Mouse (Mus musculus) heart, adult 9 months (tissue): ENCODE measurements around the gene Pla2g5.

Experiments used
- DNase-seq, 2 experiments: peaks; one replicate each; pipeline ENCODE4 v3.0.0; 2022; ENCODE audit warnings: low spot score in 2 of 2

The Pla2g5 gene

GRCm38 (mm10) chr4:138796513-138797216 lies 66.6 kb downstream of the Pla2g5 start:
- no peak for DNase-seq

GRCm38 (mm10) chr4:138794344-138794743 lies 68.9 kb downstream of the Pla2g5 start:
- DNase-seq: no peak

- no peak for DNase-seq
Measured at GRCm38 (mm10) chr4:138793276-138793675, 70.0 kb downstream of the Pla2g5 start.

- no peak for DNase-seq
Measured at GRCm38 (mm10) chr4:138792599-138792998, 70.7 kb downstream of the Pla2g5 start.

- DNase-seq: no peak
Measured at GRCm38 (mm10) chr4:138791452-138791851, 71.8 kb downstream of the Pla2g5 start.

GRCm38 (mm10) chr4:138788381-138788780 lies 74.9 kb downstream of the Pla2g5 start:
- DNase-seq: no peak

- peak; percentile 16 to 24 for DNase-seq
Measured at GRCm38 (mm10) chr4:138786141-138786540, 77.1 kb downstream of the Pla2g5 start.

- DNase-seq: no peak
Measured at GRCm38 (mm10) chr4:138785721-138786120, 77.6 kb downstream of the Pla2g5 start.

- DNase-seq: no peak
Measured at GRCm38 (mm10) chr4:138782098-138782497, 81.2 kb downstream of the Pla2g5 start.

- no peak for DNase-seq
Measured at GRCm38 (mm10) chr4:138780300-138780699, 83.0 kb downstream of the Pla2g5 start.

GRCm38 (mm10) chr4:138777417-138778407 lies 85.6 kb downstream of the Pla2g5 start:
- no peak for DNase-seq

- DNase-seq: no peak
Measured at GRCm38 (mm10) chr4:138775435-138775834, 87.8 kb downstream of the Pla2g5 start, which contains the start of gene Pla2g2d. Gene Pla2g2d, plus strand, starts transcription at chr4:138775735.

- DNase-seq: no peak
Measured at GRCm38 (mm10) chr4:138772386-138772785, 90.9 kb downstream of the Pla2g5 start.

- DNase-seq: no peak
Measured at GRCm38 (mm10) chr4:138771970-138772369, 91.3 kb downstream of the Pla2g5 start.

GRCm38 (mm10) chr4:138762266-138762665 lies 101.0 kb downstream of the Pla2g5 start:
- DNase-seq: no peak

- DNase-seq: no peak
Measured at GRCm38 (mm10) chr4:138757416-138757815, 105.9 kb downstream of the Pla2g5 start, which contains the start of gene Pla2g2f. Gene Pla2g2f, minus strand, starts transcription at chr4:138757626.

GRCm38 (mm10) chr4:138755983-138756382 lies 107.3 kb downstream of the Pla2g5 start:
- DNase-seq: no peak

- DNase-seq: no peak
Measured at GRCm38 (mm10) chr4:138755439-138755838, 107.8 kb downstream of the Pla2g5 start.

GRCm38 (mm10) chr4:138754432-138754831 lies 108.8 kb downstream of the Pla2g5 start:
- DNase-seq: no peak

- no peak for DNase-seq
Measured at GRCm38 (mm10) chr4:138753608-138754007, 109.7 kb downstream of the Pla2g5 start.

GRCm38 (mm10) chr4:138752603-138753002 lies 110.7 kb downstream of the Pla2g5 start:
- no peak for DNase-seq
